Mouse (Mus musculus) MEL (cell line): ENCODE measurements around the gene Ppp4r2.

Source experiments
- CTCF ChIP-seq, 3 experiments: IDR thresholded peaks in 2 of 3; conservative IDR thresholded peaks in 1 of 3; 2 replicates each; pipeline ENCODE4 v1.5.1; 2011 to 2012; ENCODE audit warnings: low read length in 3 of 3, low read depth in 2 of 3, mild to moderate bottlenecking in 2 of 3, improper control_type of control experiment in 1 of 3, inconsistent platforms in 1 of 3, mixed read lengths in 1 of 3, moderate library complexity in 1 of 3; ENCODE audit not compliant: control insufficient read depth in 1 of 3, insufficient read depth in 1 of 3, poor library complexity in 1 of 3, severe bottlenecking in 1 of 3
- ETS1 ChIP-seq: IDR thresholded peaks from 2 replicates; pipeline ENCODE4 v1.6.1; 2012; ENCODE audit warnings: low read depth, mild to moderate bottlenecking, inconsistent platforms, low read length, improper control_type of control experiment, moderate library complexity
- POLR2A ChIP-seq, 2 experiments: IDR thresholded peaks; 2 replicates each; pipeline ENCODE4 v1.6.1; 2011 to 2012; ENCODE audit warnings: low read length in 2 of 2, mild to moderate bottlenecking in 2 of 2, control low read depth in 1 of 2, improper control_type of control experiment in 1 of 2, low read depth in 1 of 2, moderate library complexity in 1 of 2; ENCODE audit not compliant: control insufficient read depth in 1 of 2, insufficient read depth in 1 of 2, poor library complexity in 1 of 2

- peak; percentile 55 to 72 (median 68) for TF ChIP-seq CTCF (IDR thresholded peaks at IDR 0.05 in 2 of 3, conservative IDR thresholded peaks at IDR 0.05 in 1 of 3; ENCODE audit: control insufficient read depth in 1 of 3, insufficient read depth in 1 of 3, low read depth in 2 of 3, low read length in 3 of 3, poor library complexity in 1 of 3, severe bottlenecking in 1 of 3)
- TF ChIP-seq POLR2A (IDR thresholded peaks at IDR 0.05; ENCODE audit: control insufficient read depth in 1 of 2, insufficient read depth in 1 of 2, low read depth in 1 of 2, low read length in 2 of 2, poor library complexity in 1 of 2): no peak
- no peak for TF ChIP-seq ETS1
Measured at GRCm38 (mm10) chr6:100883233-100883632, 49.8 kb downstream of the Ppp4r2 start.
